Mouse (Mus musculus) embryonic facial prominence, embryonic 11.5 days (tissue): ENCODE measurements at regions not wholly inside any gene's neighbourhood (a gene's known extent, or its start where the extent isn't known, plus 50 kb on each side); places are given as distances from the start of the nearest gene placed in this dataset.

ENCODE experiments used
- ATAC-seq: fragments of 200-750 bp; cut with Nextera tagmentation; replicated peaks from 2 replicates; pipeline ENCODE4 v1.8.0; 2017; ENCODE audit warnings: low read depth; ENCODE audit not compliant: insufficient number of reproducible peaks, low FRiP score, low TSS enrichment
- DNase-seq: peaks from one replicate; pipeline ENCODE4 v3.0.0-alpha.2; 2015; ENCODE audit warnings: low spot score
- H3K27ac ChIP-seq: fragments of 300-500 bp; sonication (generic); replicated peaks from 2 replicates; pipeline ENCODE4 v1.5.1; 2014; ENCODE audit warnings: mild to moderate bottlenecking, low read depth, low read length, control low read depth
- H3K27me3 ChIP-seq: fragments of 300-500 bp; sonication (generic); 2 replicates; pipeline ENCODE4 v1.6.1; 2014; ENCODE audit warnings: mild to moderate bottlenecking, low read length, moderate library complexity, mixed read lengths; ENCODE audit not compliant: control insufficient read depth, insufficient read depth
- H3K36me3 ChIP-seq: fragments of 300-500 bp; sonication (generic); replicated peaks from 2 replicates; pipeline ENCODE4 v1.6.1; 2014; ENCODE audit warnings: low read depth, mild to moderate bottlenecking, low read length, moderate library complexity, mixed read lengths; ENCODE audit not compliant: control insufficient read depth, insufficient read depth
- H3K4me1 ChIP-seq: fragments of 300-500 bp; sonication (generic); 2 replicates; pipeline ENCODE4 v1.6.1; 2014; ENCODE audit warnings: low read length, mixed read lengths; ENCODE audit not compliant: control insufficient read depth, insufficient read depth
- H3K4me2 ChIP-seq: fragments of 300-500 bp; sonication (generic); 2 replicates; pipeline ENCODE4 v1.6.1; 2014; ENCODE audit warnings: low read depth, mild to moderate bottlenecking, control low read depth, low read length, moderate library complexity
- H3K4me3 ChIP-seq: fragments of 300-500 bp; sonication (generic); 2 replicates; pipeline ENCODE4 v1.5.1; 2014; ENCODE audit warnings: low read depth, low read length, control low read depth
- H3K9ac ChIP-seq: fragments of 300-500 bp; sonication (generic); replicated peaks from 2 replicates; pipeline ENCODE4 v1.6.1; 2014; ENCODE audit warnings: mild to moderate bottlenecking, control low read depth, low read length
- H3K9me3 ChIP-seq: fragments of 300-500 bp; sonication (generic); replicated peaks from 2 replicates; pipeline ENCODE4 v1.6.1; 2016; ENCODE audit warnings: mild to moderate bottlenecking, low read length, inconsistent platforms, mixed read lengths; ENCODE audit not compliant: control insufficient read depth
- WGBS: fragments of 180-500 bp; shearing (Covaris S2); extraction: QIAGEN DNeasy Blood & Tissue Kit; methylation state at CpG from one replicate; pipeline ENCODE4 v1.1.7; 2014; 5-methylcytosine and 5-hydroxymethylcytosine counted together

GRCm38 (mm10) chrX:45340661-45341060 lies 250.0 kb downstream of the Prr32 start:
- no peak overlapping the region for H3K4me2 ChIP-seq
- 51% methylated on average over 5 of the region's 5 CpGs for WGBS
- ATAC-seq (no peak), DNase-seq (peak; percentile 45)
- no peak overlapping the region for H3K27ac ChIP-seq
- H3K4me3 ChIP-seq = no peak overlapping the region
- no peaks in the 10 kb centered on the region for H3K9me3 ChIP-seq
- no peaks in the 10 kb centered on the region for H3K36me3 ChIP-seq
- H3K9ac ChIP-seq = no peak overlapping the region
- H3K27me3 ChIP-seq = no peaks in the 10 kb centered on the region
- H3K4me1 ChIP-seq = no peaks in the 10 kb centered on the region
